Mouse (Mus musculus) liver, embryonic 12.5 days (tissue): ENCODE results near the gene Vwc2. TPM values are rescaled to one million over a fixed set of nuclear protein-coding genes. Genes with fewer than 3 reads are reported as not detected.

ENCODE experiments used
- ATAC-seq: fragments of 200-750 bp; cut with Nextera tagmentation; 2 replicates; pipeline ENCODE4 v1.8.0; 2017; ENCODE audit warnings: moderate number of reproducible peaks, mild to moderate bottlenecking, moderate library complexity
- H3K27ac ChIP-seq: fragments of 300-500 bp; sonication (generic); 2 replicates; pipeline ENCODE4 v1.5.1; 2016; ENCODE audit warnings: mild to moderate bottlenecking
- H3K27me3 ChIP-seq: fragments of 300-500 bp; sonication (generic); replicated peaks from 2 replicates; pipeline ENCODE4 v1.6.1; 2016; ENCODE audit warnings: mild to moderate bottlenecking, moderate library complexity
- H3K36me3 ChIP-seq: fragments of 300-500 bp; sonication (generic); 2 replicates; pipeline ENCODE4 v1.6.1; 2016; ENCODE audit warnings: mild to moderate bottlenecking, moderate library complexity
- H3K4me1 ChIP-seq: fragments of 300-500 bp; sonication (generic); 2 replicates; pipeline ENCODE4 v1.6.1; 2016
- H3K4me2 ChIP-seq: fragments of 300-500 bp; sonication (generic); 2 replicates; pipeline ENCODE4 v1.6.1; 2016; ENCODE audit warnings: mild to moderate bottlenecking, moderate library complexity
- H3K4me3 ChIP-seq: fragments of 300-500 bp; sonication (generic); 2 replicates; pipeline ENCODE4 v1.5.1; 2016; ENCODE audit warnings: mild to moderate bottlenecking, moderate library complexity
- H3K9ac ChIP-seq: fragments of 300-500 bp; sonication (generic); 2 replicates; pipeline ENCODE4 v1.6.1; 2016; ENCODE audit warnings: mild to moderate bottlenecking, moderate library complexity
- H3K9me3 ChIP-seq: fragments of 300-500 bp; sonication (generic); replicated peaks from 2 replicates; pipeline ENCODE4 v1.6.1; 2016; ENCODE audit warnings: mild to moderate bottlenecking, moderate library complexity
- WGBS: fragments of 180-500 bp; shearing (Covaris S2); methylation state at CpG from one replicate; pipeline ENCODE4 v1.1.7; 2016; ENCODE audit not compliant: insufficient replicate concordance; 5-methylcytosine and 5-hydroxymethylcytosine counted together
- polyA plus RNA-seq: library from polyadenylated mRNA; unstranded; fragments of >200 nt; fragmentation: Nextera tagmentation; extraction: Ambion mirVana; gene quantifications from 2 replicates; pipeline ENCODE4 v1.2.1, GENCODE M21; 2016

The Vwc2 gene
- polyA plus RNA-seq, 1 experiment from 2014 or later: 0.15 TPM

DNA sequence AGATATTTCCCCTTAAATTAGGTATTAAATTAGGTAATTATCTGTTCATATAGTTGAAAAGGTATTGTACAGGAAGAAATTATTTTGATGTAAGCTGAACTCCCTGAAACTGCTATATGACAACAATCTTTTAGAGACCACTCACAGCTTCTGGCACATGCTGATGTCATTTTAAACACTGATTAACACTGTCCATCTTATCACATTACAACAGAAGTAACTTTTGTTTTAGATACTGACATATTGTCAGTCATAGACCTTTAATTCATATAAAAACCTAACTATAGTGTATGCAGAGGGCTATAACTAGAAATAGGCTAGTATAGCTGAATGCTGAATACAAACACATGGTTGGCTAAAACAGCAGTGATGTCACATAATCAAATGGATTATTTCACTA is 166.1 kb downstream of the Vwc2 start:
- H3K27ac ChIP-seq: no peak overlapping the region
- no peak overlapping the region for H3K4me3 ChIP-seq
- no peaks in the 10 kb centered on the region for H3K27me3 ChIP-seq
- H3K36me3 ChIP-seq: no peaks in the 10 kb centered on the region
- H3K4me2 ChIP-seq: no peak overlapping the region
- H3K9ac ChIP-seq: no peak overlapping the region
- H3K9me3 ChIP-seq: no peaks in the 10 kb centered on the region
- no peak for ATAC-seq
- no peaks in the 10 kb centered on the region for H3K4me1 ChIP-seq

DNA sequence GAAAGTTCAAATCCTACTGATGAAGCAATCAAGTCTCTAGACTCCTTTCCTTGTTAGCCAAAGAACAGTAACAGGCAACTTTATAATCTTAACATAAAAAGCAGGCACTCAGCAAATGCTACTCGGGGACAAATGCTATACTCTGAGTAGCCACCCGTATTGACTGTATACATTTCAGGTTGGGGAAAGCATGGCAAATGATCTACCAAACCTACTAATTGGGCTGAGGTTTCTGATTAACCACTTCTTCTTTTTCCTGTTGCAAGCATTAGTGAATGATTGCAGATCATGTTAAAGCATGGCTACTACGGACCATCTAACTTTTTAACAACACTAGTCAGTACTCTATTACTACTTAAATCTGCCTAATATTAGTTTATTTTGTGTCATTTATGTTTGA is 169.5 kb downstream of the Vwc2 start:
- Histone ChIP-seq H3K27ac (no peak overlapping the region), H3K4me2 (no peak overlapping the region), H3K4me1 (no peaks in the 10 kb centered on the region), H3K36me3 (no peaks in the 10 kb centered on the region), H3K9ac (no peak overlapping the region), H3K27me3 (no peaks in the 10 kb centered on the region), H3K4me3 (no peak overlapping the region), H3K9me3 (no peaks in the 10 kb centered on the region)
- WGBS: 65% methylated on average over 3 of the region's 3 CpGs
- ATAC-seq: no peak
